8 mouse cellular contexts compared by ENCODE assay signal in the genomic region with DNA sequence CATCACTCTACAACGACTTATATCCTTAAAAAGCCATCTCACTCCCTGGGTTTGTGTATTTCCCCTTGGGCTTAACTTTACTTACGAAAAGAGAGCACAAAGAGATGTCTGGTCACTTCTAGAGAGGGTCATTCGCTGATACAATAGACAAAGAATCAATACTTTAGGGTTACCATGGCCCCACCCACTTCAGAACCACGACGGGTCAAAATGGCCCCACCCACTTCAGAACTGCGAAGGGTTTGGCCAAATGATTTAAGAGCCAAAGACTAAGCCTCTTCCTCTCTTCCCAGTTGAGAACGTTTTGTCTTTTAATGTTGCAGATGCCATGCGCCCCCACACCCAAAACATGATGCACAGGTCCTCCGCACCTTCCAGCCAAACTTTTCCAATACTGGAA.
DNase-seq lines count a peak whose midpoint lies in the region; ATAC-seq and TF ChIP-seq lines count a peak whose summit lies in the region.

No protein-coding gene starts in this region.

- intact Hi-C loops in left cerebral cortex, postnatal 25 days (cut with DNase I), result loop anchor here (5.0 kb wide), 1 partner anchor 212 kb away; the partner anchor contains the start of gene Fam122b

- H3K4me2 ChIP-seq in forebrain, embryonic 16.5 days (ENCODE audit: low read length), result peak overlapping the region; percentile 61
- H3K4me2 ChIP-seq in limb, embryonic 14.5 days (replicated peaks; ENCODE audit: low read depth, low read length, severe bottlenecking), result peak overlapping the region; percentile 42
- H3K4me2 ChIP-seq in myocyte (ENCODE audit: low read depth), result peak overlapping the region; percentile 57

- no peak for TF ChIP-seq CTCF in G1E (IDR thresholded peaks at IDR 0.05; ENCODE audit: low read depth, low read length)

- H3K36me3 ChIP-seq in G1E (replicated peaks) (peaks cover 12% of the 10 kb centered on the region), myocyte (ENCODE audit: control insufficient read depth, insufficient read depth) (peaks cover 16% of the 10 kb centered on the region)
- H3K36me3 ChIP-seq in forebrain, embryonic 16.5 days (ENCODE audit: control insufficient read depth, insufficient read depth), result no peaks in the 10 kb centered on the region
- H3K36me3 ChIP-seq in limb, embryonic 14.5 days (ENCODE audit: control insufficient read depth, insufficient read depth, low read length), result peaks cover 12% of the 10 kb centered on the region

- TF ChIP-seq POLR2A in limb, embryonic 14.5 days (IDR thresholded peaks at IDR 0.05; ENCODE audit: borderline replicate concordance, extremely low read depth, insufficient read depth, insufficient read length), result no peak
- peak; percentile 31 for TF ChIP-seq POLR2A in myocyte (IDR thresholded peaks at IDR 0.05; ENCODE audit: insufficient read length, low read depth)

- H3K27ac ChIP-seq in forebrain, embryonic 16.5 days (ENCODE audit: low read length), result no peak overlapping the region
- H3K27ac ChIP-seq in limb, embryonic 14.5 days (replicated peaks; ENCODE audit: low read depth, low read length), result peak overlapping the region; percentile 95

- 23% methylated on average over 9 of the region's 9 CpGs for WGBS in forebrain, embryonic 16.5 days
- 17% methylated on average over 9 of the region's 9 CpGs for WGBS in limb, embryonic 14.5 days

- ATAC-seq in G1E (ENCODE audit: extremely low read depth, insufficient number of reproducible peaks, low FRiP score, poor library complexity, severe bottlenecking), result no peak
- ATAC-seq in forebrain, embryonic 16.5 days, result no peak
- no peak for ATAC-seq in limb, embryonic 14.5 days (ENCODE audit: low FRiP score, low read depth)

- H3K4me3 ChIP-seq in G1E (ENCODE audit: low read depth, low read length), result peak overlapping the region; percentile 76
- peak overlapping the region; percentile 58 for H3K4me3 ChIP-seq in forebrain, embryonic 16.5 days (replicated peaks; ENCODE audit: low read length)
- peak overlapping the region; percentile 61 for H3K4me3 ChIP-seq in limb, embryonic 14.5 days (replicated peaks; ENCODE audit: low read length)
- H3K4me3 ChIP-seq in myocyte, result peak overlapping the region; percentile 70

- H3ac ChIP-seq in myocyte (ENCODE audit: control insufficient read depth, insufficient read length), result no peak overlapping the region

- no peak overlapping the region for H3K9ac ChIP-seq in forebrain, embryonic 16.5 days (replicated peaks; ENCODE audit: low read depth, low read length)
- H3K9ac ChIP-seq in limb, embryonic 14.5 days (ENCODE audit: low read depth, low read length, severe bottlenecking), result peak overlapping the region; percentile 92

- peak; percentile 16 for DNase-seq in 3134 (ENCODE audit: extremely low read depth, insufficient read length, low spot score)
- DNase-seq in G1E (ENCODE audit: low spot score), result no peak
- DNase-seq in limb, embryonic 14.5 days (ENCODE audit: low spot score), result peak; percentile 54
- DNase-seq in left cerebral cortex, postnatal 25 days (ENCODE audit: low spot score in 2 of 2), result no peak
- DNase-seq in c-Kit-positive CD71-positive TER-119-positive erythroid progenitor cells, embryonic 14.5 days (ENCODE audit: low spot score), result no peak
- DNase-seq in spleen, postnatal 10 days (ENCODE audit: low spot score in 2 of 2), result no peak

- H3K4me1 ChIP-seq in G1E (ENCODE audit: insufficient read depth, low read depth, low read length), result peaks cover 37% of the 10 kb centered on the region
- H3K4me1 ChIP-seq in forebrain, embryonic 16.5 days (replicated peaks; ENCODE audit: control insufficient read depth, insufficient read depth, low read length), result peaks cover 5% of the 10 kb centered on the region; the same call in 1 of the 2 replicates
- peaks cover 9% of the 10 kb centered on the region; the same call in 1 of the 2 replicates for H3K4me1 ChIP-seq in limb, embryonic 14.5 days (ENCODE audit: control insufficient read depth, insufficient read depth, low read length)

- H3K79me2 ChIP-seq in myocyte (ENCODE audit: control insufficient read depth, insufficient read depth), result peaks cover 4% of the 10 kb centered on the region

- H3K9me3 ChIP-seq in G1E (replicated peaks), result no peaks in the 10 kb centered on the region
- no peaks in the 10 kb centered on the region for H3K9me3 ChIP-seq in forebrain, embryonic 16.5 days (ENCODE audit: control insufficient read depth, low read length)
- H3K9me3 ChIP-seq in limb, embryonic 14.5 days (ENCODE audit: control insufficient read depth, low read length), result no peaks in the 10 kb centered on the region

- H3K27me3 ChIP-seq in G1E (ENCODE audit: insufficient read depth, low read length), result no peaks in the 10 kb centered on the region
- H3K27me3 ChIP-seq in forebrain, embryonic 16.5 days (replicated peaks; ENCODE audit: control insufficient read depth, insufficient read depth, low read length), result no peaks in the 10 kb centered on the region
- no peaks in the 10 kb centered on the region for H3K27me3 ChIP-seq in limb, embryonic 14.5 days (ENCODE audit: control insufficient read depth, insufficient read depth, low read length)
- no peaks in the 10 kb centered on the region for H3K27me3 ChIP-seq in myocyte (ENCODE audit: control insufficient read depth, insufficient read depth, insufficient read length)

TF ChIP-seq in myocyte, 11 proteins besides CTCF, POLR2A, EP300 and RAD21:
- no peak for TF ChIP-seq MYOD1 (IDR thresholded peaks at IDR 0.05; ENCODE audit: control insufficient read depth in 1 of 3, insufficient read length in 2 of 3, low read depth in 2 of 3)
- no peak for TF ChIP-seq REST (IDR thresholded peaks at IDR 0.05; ENCODE audit: insufficient read depth, insufficient read length)
- no peak for TF ChIP-seq TCF3 (IDR thresholded peaks at IDR 0.05; ENCODE audit: insufficient read length, low read depth)
- TF ChIP-seq CEBPB (IDR thresholded peaks at IDR 0.05; ENCODE audit: insufficient read depth, poor library complexity, severe bottlenecking), result no peak
- TF ChIP-seq E2F4 (IDR thresholded peaks at IDR 0.05; ENCODE audit: insufficient read depth), result no peak
TF ChIP-seq in myocyte: peak in this region for 0.

Comparison
In these comparisons a context has a peak if more than half of its experiments do, and no peak if none do; other contexts are left out.
1. DNase-seq: peak in 3134 (single experiment) and limb, embryonic 14.5 days (single experiment); none in G1E (single experiment), left cerebral cortex, postnatal 25 days (0 of 2), c-Kit-positive CD71-positive TER-119-positive erythroid progenitor cells, embryonic 14.5 days (single experiment) and spleen, postnatal 10 days (0 of 2).
2. Peak in every context shown above with its lines, with median percentiles within 50 percentile points of each other: H3K4me3 ChIP-seq and H3K4me2 ChIP-seq.